Mouse (Mus musculus): ENCODE measurements around the gene Anapc5. TPM values are rescaled to one million over a fixed set of nuclear protein-coding genes. Genes with fewer than 3 reads are reported as not detected.

The Anapc5 gene
- polyA plus RNA-seq (2011; ENCODE audit: insufficient read depth, insufficient read length, low read depth, missing spikeins), result 344 and 397 TPM in 2 replicates

GRCm38 (mm10) chr5:122820777-122821523 is at the start of gene Anapc5:
Gene Anapc5, minus strand, starts transcription at chr5:122821339.
- Histone ChIP-seq H3K4me1 (ENCODE audit: control insufficient read depth, insufficient read depth, low read length) (peaks cover 2% of the 10 kb centered on the region), H3K4me3 (ENCODE audit: low read depth, low read length) (peak within 1 kb of the TSS; percentile 80), H3K9ac (ENCODE audit: low read depth, poor library complexity, severe bottlenecking) (peak within 1 kb of the TSS; percentile 58), H3K27ac (ENCODE audit: insufficient read depth, low read length) (peak within 1 kb of the TSS; percentile 45; the same call in 1 of the 2 replicates), H3K27me3 (ENCODE audit: control insufficient read depth, insufficient read depth, low read length, poor library complexity, severe bottlenecking) (no peaks in the 10 kb centered on the region), H3K36me3 (ENCODE audit: control insufficient read depth, insufficient read depth, low read length, poor library complexity, severe bottlenecking) (peaks cover 27% of the 10 kb centered on the region), H3K9me3 (replicated peaks; ENCODE audit: control insufficient read depth, insufficient read depth, low read length, poor library complexity, severe bottlenecking) (no peaks in the 10 kb centered on the region)
- TF ChIP-seq EP300 (IDR thresholded peaks at IDR 0.05; ENCODE audit: insufficient read depth, low read depth, low read length) (peak; percentile 37; the same call in 1 of the 2 replicates), POLR2A (IDR thresholded peaks at IDR 0.05; ENCODE audit: insufficient read depth, low read length) (no peak)

GRCm38 (mm10) chr5:122863053-122863452 is 41.9 kb upstream of the Anapc5 start:
- no peak for TF ChIP-seq CTCF (IDR thresholded peaks at IDR 0.05; ENCODE audit: low read depth, low read length)
- TF ChIP-seq POLR2A (IDR thresholded peaks at IDR 0.05; ENCODE audit: insufficient read depth, low read length), result no peak
- TF ChIP-seq EP300 (IDR thresholded peaks at IDR 0.05; ENCODE audit: insufficient read depth, low read depth, low read length), result no peak
- Histone ChIP-seq H3K9ac (ENCODE audit: low read depth, poor library complexity, severe bottlenecking) (no peak overlapping the region), H3K36me3 (ENCODE audit: control insufficient read depth, insufficient read depth, low read length, poor library complexity, severe bottlenecking) (peaks cover 39% of the 10 kb centered on the region), H3K27ac (ENCODE audit: insufficient read depth, low read length) (no peak overlapping the region), H3K27me3 (ENCODE audit: control insufficient read depth, insufficient read depth, low read length, poor library complexity, severe bottlenecking) (no peaks in the 10 kb centered on the region), H3K4me3 (ENCODE audit: low read depth, low read length) (no peak overlapping the region), H3K4me1 (ENCODE audit: control insufficient read depth, insufficient read depth, low read length) (no peaks in the 10 kb centered on the region), H3K9me3 (replicated peaks; ENCODE audit: control insufficient read depth, insufficient read depth, low read length, poor library complexity, severe bottlenecking) (no peaks in the 10 kb centered on the region)

- Histone ChIP-seq H3K27ac (ENCODE audit: insufficient read depth, low read length) (no peak overlapping the region), H3K9ac (ENCODE audit: low read depth, poor library complexity, severe bottlenecking) (no peak overlapping the region), H3K36me3 (ENCODE audit: control insufficient read depth, insufficient read depth, low read length, poor library complexity, severe bottlenecking) (no peaks in the 10 kb centered on the region; the same call in 1 of the 2 replicates), H3K4me3 (ENCODE audit: low read depth, low read length) (no peak overlapping the region), H3K9me3 (replicated peaks; ENCODE audit: control insufficient read depth, insufficient read depth, low read length, poor library complexity, severe bottlenecking) (no peaks in the 10 kb centered on the region), H3K27me3 (ENCODE audit: control insufficient read depth, insufficient read depth, low read length, poor library complexity, severe bottlenecking) (no peaks in the 10 kb centered on the region), H3K4me1 (ENCODE audit: control insufficient read depth, insufficient read depth, low read length) (peaks cover 3% of the 10 kb centered on the region)
- no peak for TF ChIP-seq EP300 (IDR thresholded peaks at IDR 0.05; ENCODE audit: insufficient read depth, low read depth, low read length)
- TF ChIP-seq CTCF (IDR thresholded peaks at IDR 0.05; ENCODE audit: low read depth, low read length), result no peak
- no peak for TF ChIP-seq POLR2A (IDR thresholded peaks at IDR 0.05; ENCODE audit: insufficient read depth, low read length)
These were observed 34.7 kb upstream of the Anapc5 start for GRCm38 (mm10) chr5:122855858-122856257.

GRCm38 (mm10) chr5:122852611-122853010 is 31.5 kb upstream of the Anapc5 start:
- Histone ChIP-seq H3K36me3 (ENCODE audit: control insufficient read depth, insufficient read depth, low read length, poor library complexity, severe bottlenecking) (no peaks in the 10 kb centered on the region; the same call in 1 of the 2 replicates), H3K9me3 (replicated peaks; ENCODE audit: control insufficient read depth, insufficient read depth, low read length, poor library complexity, severe bottlenecking) (no peaks in the 10 kb centered on the region), H3K4me1 (ENCODE audit: control insufficient read depth, insufficient read depth, low read length) (peaks cover 3% of the 10 kb centered on the region), H3K9ac (ENCODE audit: low read depth, poor library complexity, severe bottlenecking) (no peak overlapping the region), H3K27ac (ENCODE audit: insufficient read depth, low read length) (no peak overlapping the region), H3K27me3 (ENCODE audit: control insufficient read depth, insufficient read depth, low read length, poor library complexity, severe bottlenecking) (no peaks in the 10 kb centered on the region), H3K4me3 (ENCODE audit: low read depth, low read length) (no peak overlapping the region)
- TF ChIP-seq EP300 (IDR thresholded peaks at IDR 0.05; ENCODE audit: insufficient read depth, low read depth, low read length) (no peak), CTCF (IDR thresholded peaks at IDR 0.05; ENCODE audit: low read depth, low read length) (no peak), POLR2A (IDR thresholded peaks at IDR 0.05; ENCODE audit: insufficient read depth, low read length) (no peak)

- Histone ChIP-seq H3K9me3 (replicated peaks; ENCODE audit: control insufficient read depth, insufficient read depth, low read length, poor library complexity, severe bottlenecking) (no peaks in the 10 kb centered on the region), H3K4me1 (ENCODE audit: control insufficient read depth, insufficient read depth, low read length) (peaks cover 3% of the 10 kb centered on the region), H3K36me3 (ENCODE audit: control insufficient read depth, insufficient read depth, low read length, poor library complexity, severe bottlenecking) (no peaks in the 10 kb centered on the region), H3K27ac (ENCODE audit: insufficient read depth, low read length) (0 out of 2 replicates have a peak overlapping the region, but pooled peaks have one; percentile 15), H3K27me3 (ENCODE audit: control insufficient read depth, insufficient read depth, low read length, poor library complexity, severe bottlenecking) (no peaks in the 10 kb centered on the region), H3K9ac (ENCODE audit: low read depth, poor library complexity, severe bottlenecking) (peak overlapping the region; percentile 86), H3K4me3 (ENCODE audit: low read depth, low read length) (peak overlapping the region; percentile 78)
- TF ChIP-seq CTCF (IDR thresholded peaks at IDR 0.05; ENCODE audit: low read depth, low read length) (peak; percentile 30), EP300 (IDR thresholded peaks at IDR 0.05; ENCODE audit: insufficient read depth, low read depth, low read length) (0 out of 2 replicates have a peak, but pooled peaks have one; percentile 1), POLR2A (IDR thresholded peaks at IDR 0.05; ENCODE audit: insufficient read depth, low read length) (no peak)
These were observed 29.3 kb upstream of the Anapc5 start for GRCm38 (mm10) chr5:122850319-122851002.
